Mouse (Mus musculus) ES-E14 (cell line): ENCODE data around the gene Alkbh7. TPM values are rescaled to one million over a fixed set of nuclear protein-coding genes. Genes with fewer than 3 reads are reported as not detected.

Experiments
- DNase-seq: peaks from one replicate; pipeline ENCODE4 v3.0.0-alpha.2; 2013; ENCODE audit warnings: low read depth, low spot score
- H3K27ac ChIP-seq: 2 replicates; pipeline ENCODE4 v1.5.1; 2012; ENCODE audit warnings: low read depth, mild to moderate bottlenecking, low read length, moderate library complexity, mixed read lengths; ENCODE audit not compliant: poor library complexity, insufficient read depth, severe bottlenecking
- H3K36me3 ChIP-seq: 2 replicates; pipeline ENCODE4 v1.6.1; 2012; ENCODE audit warnings: mild to moderate bottlenecking, low read length, moderate library complexity, mixed read lengths; ENCODE audit not compliant: control insufficient read depth, poor library complexity, insufficient read depth, severe bottlenecking
- H3K4me1 ChIP-seq, 2 experiments: fragments of 150-350 bp in 1 of 2; sonication (generic) in 1 of 2; 2 replicates each; pipeline ENCODE4 v1.6.1; 2012; ENCODE audit warnings: low read length in 2 of 2, mild to moderate bottlenecking in 1 of 2, mixed read lengths in 1 of 2; ENCODE audit not compliant: control insufficient read depth in 2 of 2, insufficient read depth in 2 of 2, poor library complexity in 1 of 2
- H3K4me3 ChIP-seq, 2 experiments: fragments of 150-350 bp in 1 of 2; sonication (generic) in 1 of 2; 2 replicates each; pipeline ENCODE4 v1.5.1; 2012; ENCODE audit warnings: low read length in 2 of 2, low read depth in 1 of 2, mild to moderate bottlenecking in 1 of 2, mixed read lengths in 1 of 2; ENCODE audit not compliant: insufficient read depth in 1 of 2, poor library complexity in 1 of 2, severe bottlenecking in 1 of 2
- H3K9ac ChIP-seq: 2 replicates; pipeline ENCODE4 v1.6.1; 2012; ENCODE audit warnings: low read depth, mild to moderate bottlenecking, low read length, mixed read lengths; ENCODE audit not compliant: poor library complexity, insufficient read depth, severe bottlenecking
- H3K9me3 ChIP-seq: fragments of 150-350 bp; sonication (generic); 2 replicates; pipeline ENCODE4 v1.6.1; 2012; ENCODE audit warnings: low read depth, mild to moderate bottlenecking, low read length; ENCODE audit not compliant: control insufficient read depth, insufficient read depth
- CHD2 ChIP-seq: IDR thresholded peaks from 2 replicates; pipeline ENCODE4 v1.6.1; 2014; ENCODE audit warnings: mild to moderate bottlenecking, low read depth, low read length, inconsistent platforms
- HCFC1 ChIP-seq: IDR thresholded peaks from 2 replicates; pipeline ENCODE4 v1.6.1; 2012; ENCODE audit warnings: low read length, inconsistent platforms, borderline replicate concordance; ENCODE audit not compliant: insufficient read depth
- MAFK ChIP-seq: IDR thresholded peaks from 2 replicates; pipeline ENCODE4 v1.6.1; 2014; ENCODE audit warnings: mild to moderate bottlenecking, low read depth, low read length, inconsistent platforms; ENCODE audit not compliant: insufficient read depth
- ZC3H11A ChIP-seq: IDR thresholded peaks from 2 replicates; pipeline ENCODE4 v1.6.1; 2012; ENCODE audit warnings: low read depth, mild to moderate bottlenecking, inconsistent platforms, low read length, borderline replicate concordance
- ZNF384 ChIP-seq: IDR thresholded peaks from 2 replicates; pipeline ENCODE4 v1.6.1; 2012; ENCODE audit warnings: low read depth, low read length, inconsistent platforms
- in situ Hi-C, 2 experiments: fragments of 600-800 bp; cut with MboI; formaldehyde crosslinking; loops; one replicate each; pipeline ENCODE4 v1.15.1; 2025; ENCODE audit warnings: low sequenced_read_pairs in 2 of 2, inconsistent platforms in 1 of 2; ENCODE audit not compliant: unreplicated experiment in 2 of 2
- total RNA-seq: library from RNA; depleted of rRNA; stranded (reverse); fragments of 300-350 nt; gene quantifications from 2 replicates; pipeline ENCODE4 v1.2.3, GENCODE M21; 2012

The Alkbh7 gene
- total RNA-seq, 1 experiment, result 39.5 TPM

DNA sequence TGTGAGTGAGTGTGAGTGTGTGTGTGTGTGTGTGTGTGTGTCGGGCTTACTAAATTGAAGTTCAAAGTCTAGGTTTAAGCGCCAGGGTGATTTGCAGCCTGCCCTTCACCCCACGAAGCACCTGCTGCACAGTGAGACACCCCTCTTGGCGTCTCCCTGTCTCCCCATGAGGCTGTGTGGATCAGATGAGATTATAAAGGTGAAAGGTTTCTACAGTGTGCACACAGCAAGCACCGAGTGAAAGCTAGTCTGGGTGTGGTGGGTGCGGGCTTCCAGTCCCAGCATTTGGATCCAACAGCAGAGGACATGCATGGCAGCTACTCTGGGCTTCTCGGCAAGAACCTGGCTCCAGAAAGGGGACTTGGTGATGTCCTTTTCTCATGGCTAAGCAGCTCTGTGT, 16.1 kb upstream of the Alkbh7 start:
- Histone ChIP-seq H3K4me1 (0 out of 4 replicates have a peak, but pooled peaks cover 0 to 1% of the 10 kb centered on the region in 2 experiments), H3K4me3 (no peak overlapping the region), H3K36me3 (no peaks in the 10 kb centered on the region), H3K9me3 (no peaks in the 10 kb centered on the region), H3K27ac (no peak overlapping the region), H3K9ac (no peak overlapping the region)
- TF ChIP-seq CHD2 (no peak), ZC3H11A (no peak)
- DNase-seq, result no peak
- in situ Hi-C loops, result no loop called here

DNA sequence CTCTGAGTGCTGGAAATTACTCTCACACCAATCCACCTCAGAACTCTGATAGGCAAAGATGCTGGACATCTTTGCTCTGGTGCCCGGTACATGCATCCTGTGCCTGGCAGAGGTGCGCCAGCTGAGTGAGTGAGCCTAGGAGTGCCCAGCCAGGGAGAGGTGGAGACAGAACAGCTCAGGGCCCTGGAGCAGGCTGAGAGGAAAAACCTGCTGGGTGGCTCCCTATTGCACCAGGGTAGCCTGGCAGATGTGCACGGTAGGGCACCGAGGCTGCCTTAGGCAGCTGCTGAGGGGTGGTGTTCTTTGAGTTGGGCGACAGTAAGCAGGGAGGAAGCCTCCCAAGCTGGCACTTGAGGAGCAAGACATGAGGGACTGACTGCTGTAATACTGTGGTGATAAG, 15.1 kb upstream of the Alkbh7 start, which contains the start of gene Acer1:
Acer1 (minus strand) TSS at position 114 of the 400 bp plus-strand sequence.
- Histone ChIP-seq H3K9me3 (no peaks in the 10 kb centered on the region), H3K4me3 (no peak within 1 kb of the TSS), H3K4me1 (0 out of 4 replicates have a peak, but pooled peaks cover 0 to 1% of the 10 kb centered on the region in 2 experiments), H3K27ac (no peak within 1 kb of the TSS), H3K9ac (no peak within 1 kb of the TSS), H3K36me3 (no peaks in the 10 kb centered on the region)
- in situ Hi-C loops, result no loop called here
- TF ChIP-seq HCFC1 (no peak), MAFK (no peak), ZC3H11A (no peak), CHD2 (no peak), ZNF384 (no peak)
- no peak for DNase-seq

DNA sequence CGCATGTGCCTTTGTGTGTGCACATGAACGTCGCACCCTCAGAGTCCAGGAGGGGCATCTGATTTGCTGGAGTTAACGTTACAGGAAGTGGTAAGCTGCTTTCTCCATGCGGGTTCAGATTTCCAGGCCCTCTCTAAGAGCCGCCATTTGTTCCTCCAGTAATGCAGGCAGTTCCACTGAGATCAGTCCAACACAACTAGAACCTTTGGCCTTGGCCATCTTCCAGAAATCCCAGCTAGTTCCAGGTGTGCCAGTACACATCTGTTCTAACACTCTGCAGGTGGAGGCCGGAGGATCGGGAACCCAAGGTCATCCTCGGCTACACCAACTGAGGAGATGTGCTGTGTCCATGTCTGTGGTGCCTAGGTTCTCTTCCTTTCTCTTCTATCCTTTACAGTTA, 12.3 kb upstream of the Alkbh7 start:
- no peak overlapping the region for H3K9ac ChIP-seq
- no peak overlapping the region for H3K4me3 ChIP-seq
- no peak for DNase-seq
- no peaks in the 10 kb centered on the region for H3K36me3 ChIP-seq
- in situ Hi-C loops, result no loop called here
- TF ChIP-seq ZC3H11A, result no peak
- TF ChIP-seq MAFK, result no peak
- TF ChIP-seq CHD2, result no peak
- TF ChIP-seq ZNF384, result no peak
- TF ChIP-seq HCFC1, result no peak
- no peaks in the 10 kb centered on the region for H3K4me1 ChIP-seq
- H3K9me3 ChIP-seq, result no peaks in the 10 kb centered on the region
- no peak overlapping the region for H3K27ac ChIP-seq

- no peaks in the 10 kb centered on the region for H3K4me1 ChIP-seq
- no peaks in the 10 kb centered on the region for H3K36me3 ChIP-seq
- DNase-seq, result no peak
- in situ Hi-C loops, result no loop called here
- H3K27ac ChIP-seq, result no peak overlapping the region
- no peak for TF ChIP-seq ZNF384
- no peak for TF ChIP-seq HCFC1
- no peak for TF ChIP-seq CHD2
- TF ChIP-seq MAFK, result no peak
- no peak for TF ChIP-seq ZC3H11A
- no peak overlapping the region for H3K9ac ChIP-seq
- no peaks in the 10 kb centered on the region for H3K9me3 ChIP-seq
- no peak overlapping the region for H3K4me3 ChIP-seq
Measured at GRCm38 (mm10) chr17:56985656-56986055, 11.5 kb upstream of the Alkbh7 start.

DNA sequence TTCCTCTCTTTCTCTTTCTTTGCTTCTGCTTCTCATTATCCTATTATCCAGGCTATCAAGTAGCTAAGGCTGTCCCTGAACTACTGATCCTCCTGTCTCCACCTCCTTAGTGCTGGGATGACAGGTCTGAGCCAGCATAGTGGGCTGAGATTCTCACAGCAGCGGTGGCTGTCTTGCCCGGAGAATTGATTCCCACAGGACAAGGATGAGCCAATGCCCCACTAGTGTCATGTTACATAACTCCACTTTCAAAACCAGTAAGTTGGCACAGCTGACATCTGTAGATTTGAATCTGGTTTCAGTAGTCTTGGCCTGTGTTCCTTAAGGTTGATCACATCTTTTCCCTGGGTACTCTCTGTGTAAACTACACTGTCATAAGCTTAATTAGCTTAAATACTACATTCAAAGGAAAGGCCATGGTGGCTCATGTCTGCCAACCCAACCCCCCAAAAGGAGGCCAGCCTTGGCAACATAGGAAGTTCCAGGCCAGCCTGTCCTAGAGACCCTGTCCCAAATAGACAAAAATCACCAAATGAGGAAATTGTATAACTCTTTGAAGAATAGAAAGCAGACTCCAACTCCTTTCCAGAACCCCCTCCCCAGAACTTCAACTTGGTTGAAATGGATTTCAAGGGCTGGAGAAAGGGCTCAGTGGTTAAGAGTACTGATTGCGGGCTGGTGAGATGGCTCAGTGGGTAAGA, 10.9 kb upstream of the Alkbh7 start:
- Histone ChIP-seq H3K9ac (no peak overlapping the region), H3K9me3 (no peaks in the 10 kb centered on the region), H3K4me1 (peaks cover 0 to 2% of the 10 kb centered on the region in 2 experiments; a peak in 1 of 4 replicates), H3K4me3 (no peak overlapping the region), H3K36me3 (peaks cover 2% of the 10 kb centered on the region; the same call in 1 of the 2 replicates), H3K27ac (no peak overlapping the region)
- in situ Hi-C loops, result no loop called here
- no peak for TF ChIP-seq MAFK
- TF ChIP-seq ZC3H11A, result no peak
- TF ChIP-seq ZNF384, result no peak
- no peak for TF ChIP-seq HCFC1
- no peak for TF ChIP-seq CHD2
- no peak for DNase-seq
